Comparison of ENCODE assay signal across 8 mouse cellular contexts in genomic region chr9:107514303-107514955, GRCm38 (mm10). TPM values are rescaled to one million over a fixed set of nuclear protein-coding genes. Genes with fewer than 3 reads are reported as not detected.
DNase-seq lines count a peak whose midpoint lies in the region; ATAC-seq lines count a peak whose summit lies in the region.
"Had no signal": no experiment of that assay in that cellular context is flagged by ENCODE, and none has a peak within 500 bp of the region (broad histone marks: within the 10 kb centered on the region; RNA-seq: fewer than 3 reads in every experiment).

No protein-coding gene starts in this region.

- no peak overlapping the region for H3K4me3 ChIP-seq in intestine, embryonic 15.5 days (replicated peaks)
- H3K4me3 ChIP-seq in midbrain, embryonic 15.5 days = no peak overlapping the region
- H3K4me3 ChIP-seq: myocyte had no signal

- peak; percentile 64 for ATAC-seq in intestine, embryonic 15.5 days
- peak; percentile 61 for ATAC-seq in midbrain, embryonic 15.5 days (replicated peaks)

- H3K4me2 ChIP-seq in intestine, embryonic 15.5 days (replicated peaks) = no peak overlapping the region
- H3K4me2 ChIP-seq in midbrain, embryonic 15.5 days = no peak overlapping the region

- 17% methylated on average over 14 of the region's 14 CpGs for WGBS in intestine, embryonic 15.5 days
- 28% methylated on average over 14 of the region's 14 CpGs for WGBS in midbrain, embryonic 15.5 days

- no peaks in the 10 kb centered on the region for H3K4me1 ChIP-seq in intestine, embryonic 15.5 days (replicated peaks)
- peaks cover 20% of the 10 kb centered on the region for H3K4me1 ChIP-seq in midbrain, embryonic 15.5 days

- H3K27ac ChIP-seq in intestine, embryonic 15.5 days = no peak overlapping the region
- no peak overlapping the region for H3K27ac ChIP-seq in midbrain, embryonic 15.5 days

- H3K9me3 ChIP-seq in intestine, embryonic 15.5 days = no peaks in the 10 kb centered on the region
- H3K9me3 ChIP-seq in midbrain, embryonic 15.5 days = no peaks in the 10 kb centered on the region

- no peak overlapping the region for H3K9ac ChIP-seq in intestine, embryonic 15.5 days
- no peak overlapping the region for H3K9ac ChIP-seq in midbrain, embryonic 15.5 days

- H3K27me3 ChIP-seq in intestine, embryonic 15.5 days (replicated peaks) = no peaks in the 10 kb centered on the region
- no peaks in the 10 kb centered on the region for H3K27me3 ChIP-seq in midbrain, embryonic 15.5 days (replicated peaks)

- no peaks in the 10 kb centered on the region for H3K36me3 ChIP-seq in intestine, embryonic 15.5 days
- H3K36me3 ChIP-seq in midbrain, embryonic 15.5 days (replicated peaks) = 0 out of 2 replicates have a peak, but pooled peaks cover 2% of the 10 kb centered on the region

- intact Hi-C loops in left cerebral cortex, postnatal 4 days (cut with DNase I) = loop anchor here (2.0 to 5.0 kb wide), 2 partner anchors 158 to 217 kb away; partner anchors contain the start of gene Cish

- DNase-seq in adipocyte (ENCODE audit: low spot score) = peak; percentile 72
- peak; percentile 97 to 99 for DNase-seq in cerebellum, postnatal 14 days
- DNase-seq in frontal cortex, postnatal 36 days (ENCODE audit: low spot score in 2 of 2) = peak; percentile 89 to 90
- DNase-seq in left cerebral cortex, postnatal 4 days = peak; percentile 90
- peak; percentile 58 for DNase-seq in spleen, adult 12 weeks (ENCODE audit: low spot score)

RNA-seq across cellular contexts. Expression of gene Tmem115, which starts 19.3 kb away (rescaled TPM):
- 42.2 and 43.0 TPM in 2 replicates for polyA plus RNA-seq in intestine, embryonic 15.5 days (2015; fragmentation: Nextera tagmentation; extraction: Ambion mirVana)
- 10 to 100 TPM; 29.4 to 30.4 TPM for total RNA-seq in left cerebral cortex, postnatal 4 days (2021)
- 48.0 and 50.5 TPM in 2 replicates for polyA plus RNA-seq in midbrain, embryonic 15.5 days (2015; fragmentation: Nextera tagmentation; extraction: Ambion mirVana)

RNA-seq across cellular contexts. Expression of gene Cyb561d2, which starts 27.6 kb away (rescaled TPM):
- 31.2 and 35.8 TPM in 2 replicates for polyA plus RNA-seq in intestine, embryonic 15.5 days (2015; fragmentation: Nextera tagmentation; extraction: Ambion mirVana)
- total RNA-seq in left cerebral cortex, postnatal 4 days (2021) = 10 to 100 TPM; 25.6 to 28.4 TPM
- polyA plus RNA-seq in midbrain, embryonic 15.5 days (2015; fragmentation: Nextera tagmentation; extraction: Ambion mirVana) = 45.1 and 45.7 TPM in 2 replicates

RNA-seq across cellular contexts. Expression of gene Nprl2, which starts 27.6 kb away (rescaled TPM):
- polyA plus RNA-seq in intestine, embryonic 15.5 days (2015; fragmentation: Nextera tagmentation; extraction: Ambion mirVana) = 33.9 and 36.9 TPM in 2 replicates
- total RNA-seq in left cerebral cortex, postnatal 4 days (2021) = 10 to 100 TPM; 35.2 to 38.5 TPM
- 78.4 and 81.6 TPM in 2 replicates for polyA plus RNA-seq in midbrain, embryonic 15.5 days (2015; fragmentation: Nextera tagmentation; extraction: Ambion mirVana)

RNA-seq across cellular contexts. Expression of gene Zmynd10, which starts 32.7 kb away (rescaled TPM):
- polyA plus RNA-seq in intestine, embryonic 15.5 days (2015; fragmentation: Nextera tagmentation; extraction: Ambion mirVana) = 0.67 and 0.68 TPM in 2 replicates
- 1 to 10 TPM; 3.9 to 4.7 TPM for total RNA-seq in left cerebral cortex, postnatal 4 days (2021)
- 4.6 TPM in 2 replicates for polyA plus RNA-seq in midbrain, embryonic 15.5 days (2015; fragmentation: Nextera tagmentation; extraction: Ambion mirVana)

RNA-seq across cellular contexts. Expression of gene Rassf1, which starts 36.9 kb away (rescaled TPM):
- 51.7 and 52.7 TPM in 2 replicates for polyA plus RNA-seq in intestine, embryonic 15.5 days (2015; fragmentation: Nextera tagmentation; extraction: Ambion mirVana)
- total RNA-seq in left cerebral cortex, postnatal 4 days (2021) = 10 to 100 TPM; 24.9 to 25.4 TPM
- polyA plus RNA-seq in midbrain, embryonic 15.5 days (2015; fragmentation: Nextera tagmentation; extraction: Ambion mirVana) = 44.4 and 45.3 TPM in 2 replicates
